Mouse (Mus musculus) midbrain, embryonic 11.5 days (tissue): Measurements from ENCODE around the gene Nol3. TPM values are rescaled to one million over a fixed set of nuclear protein-coding genes. Genes with fewer than 3 reads are reported as not detected.
A peak's percentile ranks its signal among the peaks of the same experiment; 100 is the strongest.

Experiments
- ATAC-seq: fragments of 200-750 bp; cut with Nextera tagmentation; 2 replicates; pipeline ENCODE4 v1.8.0; 2017; ENCODE audit warnings: moderate TSS enrichment, moderate library complexity; ENCODE audit not compliant: low FRiP score
- DNase-seq: peaks from one replicate; pipeline ENCODE4 v3.0.0; 2015; ENCODE audit warnings: low spot score; ENCODE audit errors: missing footprints
- H3K27ac ChIP-seq: fragments of 300-500 bp; sonication (generic); 2 replicates; pipeline ENCODE4 v1.5.1; 2014; ENCODE audit warnings: low read depth, low read length
- H3K27me3 ChIP-seq: fragments of 300-500 bp; sonication (generic); 2 replicates; pipeline ENCODE4 v1.6.1; 2014; ENCODE audit warnings: mild to moderate bottlenecking, low read length, moderate library complexity, mixed read lengths; ENCODE audit not compliant: control insufficient read depth, insufficient read depth
- H3K36me3 ChIP-seq: fragments of 300-500 bp; sonication (generic); 2 replicates; pipeline ENCODE4 v1.6.1; 2014; ENCODE audit warnings: mild to moderate bottlenecking, low read length, moderate library complexity, mixed read lengths; ENCODE audit not compliant: control insufficient read depth, insufficient read depth
- H3K4me1 ChIP-seq: fragments of 300-500 bp; sonication (generic); 2 replicates; pipeline ENCODE4 v1.6.1; 2014; ENCODE audit warnings: low read length; ENCODE audit not compliant: control insufficient read depth, insufficient read depth
- H3K4me2 ChIP-seq: fragments of 300-500 bp; sonication (generic); 2 replicates; pipeline ENCODE4 v1.6.1; 2014; ENCODE audit warnings: mild to moderate bottlenecking, moderate library complexity
- H3K4me3 ChIP-seq: fragments of 300-500 bp; sonication (generic); 2 replicates; pipeline ENCODE4 v1.5.1; 2014; ENCODE audit warnings: low read depth, low read length
- H3K9ac ChIP-seq: fragments of 300-500 bp; sonication (generic); 2 replicates; pipeline ENCODE4 v1.6.1; 2014; ENCODE audit warnings: low read length
- H3K9me3 ChIP-seq: fragments of 300-500 bp; sonication (generic); 2 replicates; pipeline ENCODE4 v1.6.1; 2016; ENCODE audit warnings: low read length; ENCODE audit not compliant: control insufficient read depth
- WGBS: fragments of 180-500 bp; shearing (Covaris S2); extraction: QIAGEN DNeasy Blood & Tissue Kit; methylation state at CpG from one replicate; pipeline ENCODE4 v1.1.7; 2014; 5-methylcytosine and 5-hydroxymethylcytosine counted together
- polyA plus RNA-seq: library from polyadenylated mRNA; unstranded; fragments of >200 nt; fragmentation: Nextera tagmentation; extraction: Ambion mirVana; gene quantifications from 2 replicates; pipeline ENCODE4 v1.2.1, GENCODE M21; 2014

The Nol3 gene
- polyA plus RNA-seq, 1 experiment from 2014 or later: 2.0 TPM

- Histone ChIP-seq H3K9me3 (no peaks in the 10 kb centered on the region), H3K27me3 (no peaks in the 10 kb centered on the region), H3K4me1 (no peaks in the 10 kb centered on the region), H3K4me3 (no peak overlapping the region), H3K36me3 (peaks cover 7% of the 10 kb centered on the region), H3K4me2 (no peak overlapping the region), H3K9ac (no peak overlapping the region), H3K27ac (no peak overlapping the region)
- DNase-seq: peak; percentile 69
- no peak for ATAC-seq
- 93% methylated on average over 18 of the region's 18 CpGs for WGBS
These were observed 39.3 kb downstream of the Nol3 start for GRCm38 (mm10) chr8:105315073-105315769.

- H3K36me3 ChIP-seq: peaks cover 5% of the 10 kb centered on the region
- DNase-seq (no peak), ATAC-seq (no peak)
- H3K9ac ChIP-seq: no peak overlapping the region
- no peak overlapping the region for H3K4me3 ChIP-seq
- no peak overlapping the region for H3K4me2 ChIP-seq
- 92% methylated on average over 4 of the region's 4 CpGs for WGBS
- H3K27me3 ChIP-seq: no peaks in the 10 kb centered on the region
- no peaks in the 10 kb centered on the region for H3K4me1 ChIP-seq
- no peaks in the 10 kb centered on the region for H3K9me3 ChIP-seq
- no peak overlapping the region for H3K27ac ChIP-seq
These were observed 42.0 kb downstream of the Nol3 start for GRCm38 (mm10) chr8:105317941-105318340.

GRCm38 (mm10) chr8:105318662-105319190, 42.8 kb downstream of the Nol3 start:
- DNase-seq (no peak), ATAC-seq (no peak)
- Histone ChIP-seq H3K4me3 (no peak overlapping the region), H3K9ac (no peak overlapping the region), H3K27me3 (no peaks in the 10 kb centered on the region), H3K9me3 (no peaks in the 10 kb centered on the region), H3K4me2 (no peak overlapping the region), H3K4me1 (no peaks in the 10 kb centered on the region), H3K36me3 (peaks cover under 1% of the 10 kb centered on the region; the same call in 1 of the 2 replicates), H3K27ac (no peak overlapping the region)
- WGBS: 81% methylated on average over 11 of the region's 11 CpGs

GRCm38 (mm10) chr8:105323183-105323582, 47.2 kb downstream of the Nol3 start:
- H3K4me1 ChIP-seq: peaks cover 12% of the 10 kb centered on the region
- ATAC-seq (no peak), DNase-seq (no peak)
- no peak overlapping the region for H3K9ac ChIP-seq
- WGBS: 89% methylated on average over 4 of the region's 4 CpGs
- no peak overlapping the region for H3K27ac ChIP-seq
- H3K27me3 ChIP-seq: no peaks in the 10 kb centered on the region
- no peaks in the 10 kb centered on the region for H3K9me3 ChIP-seq
- H3K36me3 ChIP-seq: no peaks in the 10 kb centered on the region
- no peak overlapping the region for H3K4me3 ChIP-seq
- no peak overlapping the region for H3K4me2 ChIP-seq

GRCm38 (mm10) chr8:105325641-105326093, 49.7 kb downstream of the Nol3 start:
- Histone ChIP-seq H3K4me1 (peaks cover 12% of the 10 kb centered on the region), H3K4me2 (peak overlapping the region; percentile 78), H3K9me3 (no peaks in the 10 kb centered on the region), H3K9ac (peak overlapping the region; percentile 74), H3K27ac (no peak overlapping the region), H3K27me3 (no peaks in the 10 kb centered on the region), H3K36me3 (peaks cover 17% of the 10 kb centered on the region; the same call in 1 of the 2 replicates), H3K4me3 (peak overlapping the region; percentile 77)
- ATAC-seq (peak; percentile 78), DNase-seq (peak; percentile 88)
- 1% methylated on average over 12 of the region's 12 CpGs for WGBS

GRCm38 (mm10) chr8:105326141-105326672, 50.3 kb downstream of the Nol3 start, which contains the start of the genes Lrrc29 and Tmem208:
Lrrc29 (minus strand) TSS chr8:105326278.
Tmem208 (plus strand) TSS chr8:105326354.
- H3K4me2 ChIP-seq: peak within 1 kb of the TSS; percentile 78
- ATAC-seq: peak; percentile 94
- H3K27ac ChIP-seq: peak within 1 kb of the TSS; percentile 64
- peak within 1 kb of the TSS; percentile 74 for H3K9ac ChIP-seq
- under 1% methylated on average over 36 of the region's 36 CpGs for WGBS
- H3K4me3 ChIP-seq: peak within 1 kb of the TSS; percentile 77
- H3K27me3 ChIP-seq: no peaks in the 10 kb centered on the region
- peaks cover 22% of the 10 kb centered on the region; the same call in 1 of the 2 replicates for H3K36me3 ChIP-seq
- peak; percentile 99 for DNase-seq
- H3K9me3 ChIP-seq: no peaks in the 10 kb centered on the region
- H3K4me1 ChIP-seq: peaks cover 12% of the 10 kb centered on the region

GRCm38 (mm10) chr8:105326968-105327367, 51.0 kb downstream of the Nol3 start:
- Histone ChIP-seq H3K27ac (no peak overlapping the region), H3K27me3 (no peaks in the 10 kb centered on the region), H3K36me3 (peaks cover 27% of the 10 kb centered on the region), H3K9ac (peak overlapping the region; percentile 74), H3K9me3 (no peaks in the 10 kb centered on the region), H3K4me3 (peak overlapping the region; percentile 77), H3K4me2 (peak overlapping the region; percentile 78), H3K4me1 (peaks cover 12% of the 10 kb centered on the region)
- 50% methylated on average over 6 of the region's 6 CpGs for WGBS
- DNase-seq (no peak), ATAC-seq (no peak)

GRCm38 (mm10) chr8:105330325-105330724, 54.4 kb downstream of the Nol3 start:
- Histone ChIP-seq H3K4me1 (peaks cover 10% of the 10 kb centered on the region), H3K9me3 (no peaks in the 10 kb centered on the region), H3K27me3 (no peaks in the 10 kb centered on the region), H3K9ac (no peak overlapping the region), H3K36me3 (peaks cover 34% of the 10 kb centered on the region), H3K27ac (no peak overlapping the region), H3K4me3 (no peak overlapping the region), H3K4me2 (no peak overlapping the region)
- no peak for ATAC-seq
- 96% methylated on average over 12 of the region's 12 CpGs for WGBS
- DNase-seq: no peak

GRCm38 (mm10) chr8:105331469-105331868, 55.5 kb downstream of the Nol3 start:
- ATAC-seq: no peak
- H3K4me2 ChIP-seq: no peak overlapping the region
- DNase-seq: no peak
- peaks cover 7% of the 10 kb centered on the region; the same call in 1 of the 2 replicates for H3K4me1 ChIP-seq
- no peak overlapping the region for H3K4me3 ChIP-seq
- 97% methylated on average over 22 of the region's 22 CpGs for WGBS
- H3K36me3 ChIP-seq: peaks cover 34% of the 10 kb centered on the region
- H3K9ac ChIP-seq: no peak overlapping the region
- H3K9me3 ChIP-seq: no peaks in the 10 kb centered on the region
- no peaks in the 10 kb centered on the region for H3K27me3 ChIP-seq
- H3K27ac ChIP-seq: no peak overlapping the region
